Mouse (Mus musculus) stomach, embryonic 14.5 days (tissue): Measurements from ENCODE around the gene Garnl3. TPM values are rescaled to one million over a fixed set of nuclear protein-coding genes. Genes with fewer than 3 reads are reported as not detected.

ENCODE experiments used
- ATAC-seq: fragments of 200-750 bp; cut with Nextera tagmentation; 2 replicates; pipeline ENCODE4 v1.8.0; 2017; ENCODE audit warnings: low read depth, moderate TSS enrichment; ENCODE audit not compliant: insufficient number of reproducible peaks, insufficient read depth, low FRiP score
- H3K27ac ChIP-seq: fragments of 300-500 bp; sonication (generic); 2 replicates; pipeline ENCODE4 v1.5.1; 2014; ENCODE audit warnings: mild to moderate bottlenecking, low read length, moderate library complexity, mixed read lengths
- H3K27me3 ChIP-seq: fragments of 300-500 bp; sonication (generic); 2 replicates; pipeline ENCODE4 v1.6.1; 2014; ENCODE audit warnings: low read length, control low read depth, mixed read lengths; ENCODE audit not compliant: control insufficient read depth, insufficient read depth
- H3K36me3 ChIP-seq: fragments of 300-500 bp; sonication (generic); 2 replicates; pipeline ENCODE4 v1.6.1; 2014; ENCODE audit warnings: mild to moderate bottlenecking, control low read depth, low read length, moderate library complexity, mixed read lengths; ENCODE audit not compliant: control insufficient read depth, insufficient read depth
- H3K4me1 ChIP-seq: fragments of 300-500 bp; sonication (generic); 2 replicates; pipeline ENCODE4 v1.6.1; 2014; ENCODE audit warnings: low read length, control low read depth, mixed read lengths; ENCODE audit not compliant: control insufficient read depth, insufficient read depth
- H3K4me2 ChIP-seq: fragments of 300-500 bp; sonication (generic); replicated peaks from 2 replicates; pipeline ENCODE4 v1.6.1; 2014; ENCODE audit warnings: low read depth, low read length, control low read depth
- H3K4me3 ChIP-seq: fragments of 300-500 bp; sonication (generic); 2 replicates; pipeline ENCODE4 v1.5.1; 2014; ENCODE audit warnings: low read depth, low read length, control low read depth
- H3K9ac ChIP-seq: fragments of 300-500 bp; sonication (generic); replicated peaks from 2 replicates; pipeline ENCODE4 v1.6.1; 2014; ENCODE audit warnings: low read depth, mild to moderate bottlenecking, control low read depth, low read length, moderate library complexity, mixed read lengths
- H3K9me3 ChIP-seq: fragments of 300-500 bp; sonication (generic); 2 replicates; pipeline ENCODE4 v1.6.1; 2016; ENCODE audit warnings: low read depth, low read length, control low read depth; ENCODE audit not compliant: control insufficient read depth
- WGBS: fragments of 180-500 bp; shearing (Covaris S2); extraction: QIAGEN DNeasy Blood & Tissue Kit; methylation state at CpG from one replicate; pipeline ENCODE4 v1.1.7; 2014; 5-methylcytosine and 5-hydroxymethylcytosine counted together
- polyA plus RNA-seq: library from polyadenylated mRNA; unstranded; fragments of >200 nt; fragmentation: Nextera tagmentation; extraction: Ambion mirVana; gene quantifications from 2 replicates; pipeline ENCODE4 v1.2.1, GENCODE M21; 2014

Garnl3 gene
- polyA plus RNA-seq, 1 experiment from 2014 or later: 22.0 TPM

GRCm38 (mm10) chr2:32938741-32939140 lies 192.7 kb downstream of the Garnl3 start:
- WGBS: 93% methylated on average over 5 of the region's 5 CpGs
- H3K27me3 ChIP-seq: no peaks in the 10 kb centered on the region

More at GRCm38 (mm10) chr2:32938741-32939140, 192.7 kb downstream of the Garnl3 start:
- Histone ChIP-seq H3K27ac (no peak overlapping the region), H3K4me2 (no peak overlapping the region), H3K9me3 (no peaks in the 10 kb centered on the region), H3K4me1 (no peaks in the 10 kb centered on the region), H3K9ac (no peak overlapping the region), H3K4me3 (no peak overlapping the region), H3K36me3 (peaks cover 28% of the 10 kb centered on the region; the same call in 1 of the 2 replicates)
- ATAC-seq: no peak

Other genes starting within 250 kb of the Garnl3 start
- gene Rpl12, start 170.1 kb downstream of the Garnl3 start, polyA plus RNA-seq: 232 and 269 TPM in 2 replicates
- gene Lrsam1, start 170.0 kb downstream of the Garnl3 start, polyA plus RNA-seq: 7.8 and 8.8 TPM in 2 replicates
- 12.1 and 14.0 TPM in 2 replicates for gene Slc2a8, start 149.6 kb downstream of the Garnl3 start, polyA plus RNA-seq
- gene Angptl2, start 84.4 kb upstream of the Garnl3 start, polyA plus RNA-seq: 39.7 and 45.2 TPM in 2 replicates
- gene Ralgps1, start 239.8 kb upstream of the Garnl3 start, polyA plus RNA-seq: 10.6 and 12.4 TPM in 2 replicates